Mouse (Mus musculus) limb, embryonic 14.5 days (tissue): ENCODE results near the gene Mef2c. TPM values are rescaled to one million over a fixed set of nuclear protein-coding genes. Genes with fewer than 3 reads are reported as not detected.

ENCODE experiments used
- ATAC-seq: fragments of 200-750 bp; cut with Nextera tagmentation; 2 replicates; pipeline ENCODE4 v1.8.0; 2017; ENCODE audit warnings: low read depth, moderate number of reproducible peaks, moderate TSS enrichment; ENCODE audit not compliant: low FRiP score
- DNase-seq: peaks from one replicate; pipeline ENCODE4 v3.0.0-alpha.2; 2015; ENCODE audit warnings: low spot score
- H3K27ac ChIP-seq: fragments of 300-500 bp; sonication (generic); replicated peaks from 2 replicates; pipeline ENCODE4 v1.5.1; 2014; ENCODE audit warnings: low read depth, mild to moderate bottlenecking, low read length, moderate library complexity, mixed read lengths
- H3K27me3 ChIP-seq: fragments of 300-500 bp; sonication (generic); 2 replicates; pipeline ENCODE4 v1.6.1; 2014; ENCODE audit warnings: low read length, mixed read lengths; ENCODE audit not compliant: control insufficient read depth, insufficient read depth
- H3K36me3 ChIP-seq: fragments of 300-500 bp; sonication (generic); 2 replicates; pipeline ENCODE4 v1.6.1; 2014; ENCODE audit warnings: mild to moderate bottlenecking, low read length, moderate library complexity, mixed read lengths; ENCODE audit not compliant: control insufficient read depth, insufficient read depth
- H3K4me1 ChIP-seq: fragments of 300-500 bp; sonication (generic); 2 replicates; pipeline ENCODE4 v1.6.1; 2014; ENCODE audit warnings: antibody characterized with exemption, low read length, mixed read lengths; ENCODE audit not compliant: control insufficient read depth, insufficient read depth
- H3K4me2 ChIP-seq: fragments of 300-500 bp; sonication (generic); replicated peaks from 2 replicates; pipeline ENCODE4 v1.6.1; 2014; ENCODE audit warnings: low read depth, mild to moderate bottlenecking, low read length, moderate library complexity; ENCODE audit not compliant: severe bottlenecking
- H3K4me3 ChIP-seq: fragments of 300-500 bp; sonication (generic); replicated peaks from 2 replicates; pipeline ENCODE4 v1.5.1; 2014; ENCODE audit warnings: low read length
- H3K9ac ChIP-seq: fragments of 300-500 bp; sonication (generic); 2 replicates; pipeline ENCODE4 v1.6.1; 2014; ENCODE audit warnings: mild to moderate bottlenecking, low read depth, low read length, moderate library complexity; ENCODE audit not compliant: severe bottlenecking
- H3K9me3 ChIP-seq: fragments of 300-500 bp; sonication (generic); 2 replicates; pipeline ENCODE4 v1.6.1; 2016; ENCODE audit warnings: low read length; ENCODE audit not compliant: control insufficient read depth
- POLR2A ChIP-seq: fragments of 200-500 bp; IDR thresholded peaks from 2 replicates; pipeline ENCODE4 v1.8.0; 2012; ENCODE audit warnings: inconsistent platforms, mild to moderate bottlenecking, moderate library complexity, borderline replicate concordance; ENCODE audit not compliant: insufficient read depth, insufficient read length; ENCODE audit errors: extremely low read depth
- WGBS: fragments of 180-500 bp; shearing (Covaris S2); extraction: QIAGEN DNeasy Blood & Tissue Kit; methylation state at CpG from one replicate; pipeline ENCODE4 v1.1.7; 2014; 5-methylcytosine and 5-hydroxymethylcytosine counted together
- polyA plus RNA-seq, 2 experiments: library from polyadenylated mRNA; depleted of rRNA in 1 of 2; stranded (reverse) in 1 of 2; unstranded in 1 of 2; fragments of >200 nt; fragmentation: Nextera tagmentation in 1 of 2; extraction: Ambion mirVana in 1 of 2; gene quantifications; 2 replicates each; pipeline versions ENCODE4 v1.2.1 to v1.2.3; 2012 to 2014

The Mef2c gene
- polyA plus RNA-seq, 2 experiments = 50.0 to 158 TPM

DNA sequence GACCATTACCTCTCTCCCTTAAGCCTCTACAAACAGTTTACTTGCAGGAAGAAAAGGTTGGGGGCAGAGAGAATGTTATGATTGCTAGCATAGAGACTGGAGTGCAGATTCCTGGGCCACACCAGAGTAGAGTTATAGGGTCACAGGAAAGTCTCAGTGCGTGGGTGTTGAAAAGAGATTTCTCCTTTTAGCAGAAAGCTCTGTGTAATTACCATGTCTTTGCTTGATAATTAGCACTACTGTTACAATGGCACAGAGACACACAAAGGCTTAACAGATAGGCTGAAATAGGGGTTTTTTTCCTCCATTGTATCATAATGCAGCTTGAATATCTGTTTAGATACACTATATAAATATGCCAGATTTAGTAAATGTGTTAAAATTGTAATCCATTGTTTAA lies 91.6 kb downstream of the Mef2c start:
- TF ChIP-seq POLR2A = no peak
- peaks cover 5% of the 10 kb centered on the region; the same call in 1 of the 2 replicates for H3K36me3 ChIP-seq
- ATAC-seq = no peak
- H3K4me2 ChIP-seq = no peak overlapping the region
- H3K27ac ChIP-seq = no peak overlapping the region
- H3K9me3 ChIP-seq = no peaks in the 10 kb centered on the region
- DNase-seq = no peak
- H3K9ac ChIP-seq = no peak overlapping the region
- no peaks in the 10 kb centered on the region for H3K27me3 ChIP-seq
- no peak overlapping the region for H3K4me3 ChIP-seq
- 29% methylated on average over 1 of the region's 1 CpGs for WGBS
- H3K4me1 ChIP-seq = 0 out of 2 replicates have a peak, but pooled peaks cover 2% of the 10 kb centered on the region

DNA sequence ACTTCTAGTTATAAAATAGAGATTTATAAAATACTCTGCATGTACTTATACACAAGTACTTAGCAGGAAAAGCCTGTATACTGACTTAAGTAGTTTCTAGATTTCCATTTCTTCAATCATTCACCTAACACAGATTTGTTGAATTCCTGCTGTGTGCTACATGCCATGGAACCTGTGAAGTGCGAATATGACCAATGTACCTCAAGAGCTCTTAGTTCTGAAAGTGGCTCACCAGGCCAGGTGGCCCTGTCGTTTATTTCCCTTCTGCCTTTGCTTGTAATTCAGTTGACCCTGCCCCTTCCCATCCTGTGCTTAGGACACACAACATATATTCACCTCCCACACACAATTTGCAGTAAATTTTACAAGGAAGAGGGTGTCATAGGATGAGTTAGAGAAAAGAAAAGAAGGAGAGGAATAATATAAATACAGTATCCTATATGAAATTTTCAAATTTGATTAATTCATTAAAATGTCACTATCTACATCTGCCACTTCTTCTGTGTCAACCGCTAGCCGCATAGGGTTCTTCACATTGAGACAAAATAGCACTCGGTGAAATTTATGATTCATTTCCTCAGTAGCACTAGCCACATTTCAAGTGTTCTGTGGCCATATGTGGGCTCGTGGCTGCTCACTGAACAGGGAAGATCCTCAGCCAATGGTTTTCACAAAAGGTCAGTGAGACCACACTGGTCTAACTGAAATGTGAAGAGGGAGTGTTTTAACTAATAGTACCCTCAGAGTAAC lies 93.3 kb downstream of the Mef2c start:
- Histone ChIP-seq H3K4me1 (0 out of 2 replicates have a peak, but pooled peaks cover 2% of the 10 kb centered on the region), H3K4me3 (no peak overlapping the region), H3K27ac (no peak overlapping the region), H3K9ac (no peak overlapping the region), H3K9me3 (no peaks in the 10 kb centered on the region), H3K4me2 (no peak overlapping the region), H3K36me3 (peaks cover 5% of the 10 kb centered on the region; the same call in 1 of the 2 replicates), H3K27me3 (no peaks in the 10 kb centered on the region)
- ATAC-seq = no peak
- no peak for DNase-seq
- 77% methylated on average over 6 of the region's 6 CpGs for WGBS
- TF ChIP-seq POLR2A = no peak

DNA sequence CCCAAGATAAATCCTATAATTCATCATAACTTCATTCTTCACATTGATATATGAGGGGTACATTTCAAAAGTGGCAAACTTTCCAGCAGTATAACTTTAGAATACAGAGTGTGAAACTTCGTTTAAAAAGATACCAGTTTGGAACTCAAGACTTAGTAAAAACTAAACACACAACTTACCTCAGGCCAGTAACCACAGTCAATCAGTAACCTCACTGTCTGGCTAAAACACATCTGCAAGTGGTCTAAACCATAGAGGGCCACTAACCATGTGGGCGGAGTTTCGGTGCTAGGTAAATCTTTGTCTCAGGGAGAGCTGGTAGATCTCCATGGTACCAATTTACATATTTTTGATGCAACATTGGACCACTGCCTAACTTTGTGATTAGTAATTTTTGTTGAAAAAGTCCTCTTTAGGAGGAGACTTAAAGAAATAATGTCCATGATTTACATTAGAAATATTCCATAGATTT lies 93.9 kb downstream of the Mef2c start:
- DNase-seq (no peak), ATAC-seq (no peak)
- Histone ChIP-seq H3K36me3 (peaks cover 4% of the 10 kb centered on the region; the same call in 1 of the 2 replicates), H3K9me3 (no peaks in the 10 kb centered on the region), H3K4me3 (no peak overlapping the region), H3K27ac (no peak overlapping the region), H3K4me1 (0 out of 2 replicates have a peak, but pooled peaks cover 2% of the 10 kb centered on the region), H3K4me2 (no peak overlapping the region), H3K9ac (no peak overlapping the region), H3K27me3 (no peaks in the 10 kb centered on the region)
- TF ChIP-seq POLR2A = no peak
- WGBS = 91% methylated on average over 3 of the region's 3 CpGs

DNA sequence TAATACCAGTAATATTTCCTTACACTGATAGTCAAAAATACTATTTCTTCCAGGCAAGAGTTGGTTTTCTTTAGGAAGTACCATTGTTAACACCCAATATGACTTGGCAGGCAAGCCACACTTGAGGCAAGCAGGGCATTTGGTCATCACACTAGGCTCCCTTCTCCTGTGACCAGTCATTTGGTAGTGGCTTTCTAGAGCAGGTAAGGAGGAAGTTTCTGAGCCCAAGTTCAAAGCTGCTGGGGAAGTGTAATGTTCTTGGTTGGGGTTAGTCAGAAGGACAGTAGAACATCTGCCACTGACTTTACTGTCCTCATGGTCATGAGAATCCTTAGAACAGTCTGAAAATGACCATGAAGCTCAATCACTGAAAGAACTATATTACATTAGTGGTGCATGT lies 96.5 kb downstream of the Mef2c start:
- peaks cover 11% of the 10 kb centered on the region for H3K4me1 ChIP-seq
- H3K4me3 ChIP-seq = no peak overlapping the region
- no peaks in the 10 kb centered on the region for H3K36me3 ChIP-seq
- DNase-seq = no peak
- no peak overlapping the region for H3K4me2 ChIP-seq
- H3K9me3 ChIP-seq = no peaks in the 10 kb centered on the region
- no peak overlapping the region for H3K27ac ChIP-seq
- H3K27me3 ChIP-seq = no peaks in the 10 kb centered on the region
- ATAC-seq = no peak
- no peak overlapping the region for H3K9ac ChIP-seq
- no peak for TF ChIP-seq POLR2A

DNA sequence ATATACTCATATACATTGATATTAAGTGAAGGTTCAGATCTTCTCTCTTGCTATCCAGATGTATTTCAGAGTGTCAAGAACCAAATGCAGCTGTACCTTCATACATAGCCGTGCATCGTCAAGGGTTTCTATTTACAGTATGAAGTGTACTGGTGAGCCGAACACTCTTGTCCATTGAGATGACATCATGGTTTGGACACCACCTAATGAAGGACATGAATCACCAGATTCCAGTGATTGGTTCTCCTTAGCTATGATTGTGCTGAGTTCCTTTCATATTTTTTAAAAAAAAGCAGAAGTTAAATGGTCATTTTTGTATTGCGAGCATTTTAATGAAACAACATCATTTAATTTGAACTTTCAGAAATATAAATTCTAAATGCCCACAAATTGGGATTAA lies 97.9 kb downstream of the Mef2c start:
- DNase-seq (no peak), ATAC-seq (no peak)
- Histone ChIP-seq H3K27ac (no peak overlapping the region), H3K4me3 (no peak overlapping the region), H3K9ac (no peak overlapping the region), H3K4me2 (no peak overlapping the region), H3K4me1 (peaks cover 13% of the 10 kb centered on the region), H3K36me3 (no peaks in the 10 kb centered on the region), H3K9me3 (no peaks in the 10 kb centered on the region), H3K27me3 (no peaks in the 10 kb centered on the region)
- WGBS = 89% methylated on average over 4 of the region's 4 CpGs
- no peak for TF ChIP-seq POLR2A
